Mouse (Mus musculus): ENCODE results near the gene Rpl21. TPM values are rescaled to one million over a fixed set of nuclear protein-coding genes. Genes with fewer than 3 reads are reported as not detected.

Rpl21 gene
- polyA plus RNA-seq, 1 experiment from 2014 or later = 358 TPM

DNA sequence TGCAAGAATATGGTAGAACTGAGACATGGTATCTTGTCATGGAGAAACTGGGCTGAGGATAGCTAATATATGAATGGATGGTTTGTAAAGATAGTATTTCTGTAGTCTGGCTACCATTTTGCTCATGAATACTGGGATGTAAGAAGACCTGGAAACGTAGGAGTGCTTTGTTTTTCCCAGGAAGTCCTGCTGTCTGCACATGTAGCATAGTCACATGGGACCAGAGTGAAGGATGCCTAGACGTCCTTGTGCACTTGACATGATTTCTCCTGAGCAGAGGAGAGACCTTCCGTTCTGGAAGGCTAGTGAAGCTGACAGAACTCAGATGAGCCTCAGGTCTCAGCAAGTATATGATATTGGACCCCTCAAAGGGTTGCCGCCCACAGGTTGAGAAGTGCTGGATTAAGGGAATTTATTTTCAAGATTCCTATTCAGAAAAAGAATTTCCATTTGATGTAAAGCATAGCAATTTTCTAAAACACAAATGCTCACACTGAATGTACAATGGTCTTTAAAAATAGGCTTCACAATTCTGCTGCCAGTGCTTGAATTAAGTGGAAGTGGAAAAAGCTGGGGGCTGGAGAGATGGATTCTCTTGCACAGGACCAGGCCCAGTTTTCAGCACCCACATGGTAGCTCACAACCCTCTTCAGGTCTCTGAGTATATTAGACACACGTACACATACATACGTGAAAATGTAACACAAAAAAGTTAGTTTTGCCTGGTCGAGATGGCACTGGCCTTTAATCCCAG lies 5.5 kb downstream of the Rpl21 start:
- Histone ChIP-seq H3K27me3 (no peaks in the 10 kb centered on the region), H3K27ac (replicated peaks) (no peak overlapping the region), H3K36me3 (peaks cover 45% of the 10 kb centered on the region), H3K9ac (replicated peaks) (no peak overlapping the region), H3K4me3 (no peak overlapping the region), H3K9me3 (no peaks in the 10 kb centered on the region), H3K4me2 (replicated peaks) (no peak overlapping the region), H3K4me1 (peaks cover 14% of the 10 kb centered on the region)
- 69% methylated on average over 7 of the region's 7 CpGs for WGBS
- ATAC-seq (replicated peaks) = no peak

DNA sequence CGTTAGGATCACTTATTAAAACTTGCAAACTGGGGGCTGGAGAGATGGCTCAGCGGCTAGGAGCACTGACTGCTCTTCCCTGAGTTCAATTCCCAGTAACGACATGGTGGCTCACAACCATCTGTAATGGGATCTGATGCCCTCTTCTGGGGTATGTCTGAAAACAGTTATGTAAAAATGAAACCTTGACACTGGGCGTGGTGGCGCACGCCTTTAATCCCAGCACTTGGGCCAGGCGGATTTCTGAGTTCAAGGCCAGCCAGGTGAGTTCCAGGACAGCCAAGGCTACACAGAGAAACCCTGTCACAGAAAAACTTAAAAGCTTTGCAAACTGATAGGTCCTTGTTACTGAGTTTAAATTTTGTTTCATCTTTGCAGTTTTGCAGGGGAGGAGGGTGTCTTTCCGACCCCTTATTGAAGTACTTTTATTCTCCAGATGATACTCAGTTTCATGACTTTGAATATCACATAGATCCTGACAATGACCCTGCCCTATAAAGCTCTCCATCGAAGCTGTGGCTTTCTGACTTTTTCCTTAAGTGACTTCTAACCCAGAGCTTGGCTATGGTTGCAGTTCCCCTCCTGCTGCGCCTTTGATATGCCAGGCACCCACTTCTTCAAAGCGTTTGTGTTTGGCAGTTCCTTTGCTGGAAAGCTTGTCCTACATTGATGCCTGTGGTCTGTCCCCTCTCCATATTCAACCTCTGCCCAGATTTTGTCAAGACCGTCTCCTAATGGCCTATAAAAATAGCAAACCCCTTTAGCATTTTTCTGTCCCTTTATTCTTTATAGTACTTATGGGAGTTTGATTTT lies 6.4 kb downstream of the Rpl21 start:
- Histone ChIP-seq H3K4me1 (peaks cover 7% of the 10 kb centered on the region), H3K4me3 (no peak overlapping the region), H3K9me3 (no peaks in the 10 kb centered on the region), H3K4me2 (replicated peaks) (no peak overlapping the region), H3K36me3 (peaks cover 45% of the 10 kb centered on the region), H3K9ac (replicated peaks) (no peak overlapping the region), H3K27me3 (no peaks in the 10 kb centered on the region), H3K27ac (replicated peaks) (no peak overlapping the region)
- WGBS = 61% methylated on average over 12 of the region's 12 CpGs
- ATAC-seq (replicated peaks) = no peak

DNA sequence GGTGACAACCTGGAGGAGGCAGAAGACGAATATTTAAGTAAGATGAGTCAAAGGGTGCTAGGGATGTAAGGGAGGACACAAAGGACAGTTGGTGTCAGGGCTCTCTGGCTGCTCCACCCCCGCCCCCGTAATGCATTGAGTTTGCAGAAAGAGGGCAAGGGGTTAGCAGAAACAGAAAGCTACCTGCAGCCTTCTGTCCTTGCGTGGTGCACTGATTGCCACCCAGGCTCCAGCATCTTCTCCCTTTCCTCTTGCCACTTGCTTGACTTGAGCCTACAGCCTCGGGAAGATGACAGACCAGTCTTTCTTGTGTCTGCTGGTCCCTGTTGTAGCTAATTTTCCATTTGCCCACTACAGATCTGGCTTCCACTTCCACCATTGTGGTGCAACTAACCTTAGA lies 7.1 kb downstream of the Rpl21 start:
- no peak overlapping the region for H3K4me2 ChIP-seq (replicated peaks)
- H3K9ac ChIP-seq (replicated peaks) = no peak overlapping the region
- H3K9me3 ChIP-seq = no peaks in the 10 kb centered on the region
- H3K36me3 ChIP-seq = peaks cover 39% of the 10 kb centered on the region
- 63% methylated on average over 5 of the region's 5 CpGs for WGBS
- H3K27ac ChIP-seq (replicated peaks) = no peak overlapping the region
- ATAC-seq (replicated peaks) = no peak
- no peaks in the 10 kb centered on the region for H3K27me3 ChIP-seq
- H3K4me1 ChIP-seq = peaks cover 6% of the 10 kb centered on the region; the same call in 1 of the 2 replicates
- no peak overlapping the region for H3K4me3 ChIP-seq

DNA sequence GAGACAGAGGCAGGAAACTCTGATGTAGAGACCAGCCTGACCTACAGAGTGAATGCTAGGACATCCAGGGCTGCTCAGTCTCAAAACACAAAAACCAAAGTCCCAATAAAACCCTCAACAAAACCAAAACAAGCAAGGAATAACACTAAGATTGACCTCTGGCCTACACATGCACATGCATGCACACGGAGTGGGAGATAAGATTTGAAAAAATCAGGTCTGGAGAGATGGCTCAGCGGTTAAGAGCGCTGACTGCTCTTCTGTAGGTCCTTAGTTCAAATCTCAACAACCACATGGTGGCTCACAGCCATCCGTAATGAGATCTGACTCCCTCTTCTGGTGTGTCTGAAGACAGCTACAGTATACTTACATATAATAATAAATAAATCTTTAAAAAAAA lies 7.7 kb downstream of the Rpl21 start:
- WGBS = 89% methylated on average over 4 of the region's 4 CpGs
- H3K9me3 ChIP-seq = no peaks in the 10 kb centered on the region
- H3K4me2 ChIP-seq (replicated peaks) = no peak overlapping the region
- peaks cover 34% of the 10 kb centered on the region for H3K36me3 ChIP-seq
- no peaks in the 10 kb centered on the region for H3K27me3 ChIP-seq
- H3K27ac ChIP-seq (replicated peaks) = no peak overlapping the region
- H3K4me1 ChIP-seq = peaks cover 9% of the 10 kb centered on the region; the same call in 1 of the 2 replicates
- H3K4me3 ChIP-seq = no peak overlapping the region
- no peak for ATAC-seq (replicated peaks)
- no peak overlapping the region for H3K9ac ChIP-seq (replicated peaks)

DNA sequence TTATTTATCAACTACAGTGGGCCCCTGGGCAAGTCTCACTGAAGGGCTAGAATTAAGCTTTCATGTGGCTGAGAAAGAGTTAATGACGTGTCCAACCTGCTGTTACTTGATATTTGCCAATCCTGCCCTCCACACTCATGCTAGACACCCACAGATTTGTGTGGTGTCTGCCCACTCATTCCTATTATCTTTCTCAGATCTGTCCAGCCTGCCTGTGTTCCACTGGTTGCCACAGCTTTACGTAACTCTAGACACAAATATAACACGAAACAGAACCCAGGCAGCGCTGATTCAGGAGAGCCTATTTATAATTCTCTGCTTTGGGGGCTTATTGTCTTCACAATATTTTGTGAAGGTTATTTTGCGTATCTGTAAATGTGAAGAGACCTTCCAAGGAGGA lies 8.6 kb downstream of the Rpl21 start:
- Histone ChIP-seq H3K36me3 (peaks cover 25% of the 10 kb centered on the region), H3K9ac (replicated peaks) (no peak overlapping the region), H3K4me1 (peaks cover 17% of the 10 kb centered on the region; the same call in 1 of the 2 replicates)

DNA sequence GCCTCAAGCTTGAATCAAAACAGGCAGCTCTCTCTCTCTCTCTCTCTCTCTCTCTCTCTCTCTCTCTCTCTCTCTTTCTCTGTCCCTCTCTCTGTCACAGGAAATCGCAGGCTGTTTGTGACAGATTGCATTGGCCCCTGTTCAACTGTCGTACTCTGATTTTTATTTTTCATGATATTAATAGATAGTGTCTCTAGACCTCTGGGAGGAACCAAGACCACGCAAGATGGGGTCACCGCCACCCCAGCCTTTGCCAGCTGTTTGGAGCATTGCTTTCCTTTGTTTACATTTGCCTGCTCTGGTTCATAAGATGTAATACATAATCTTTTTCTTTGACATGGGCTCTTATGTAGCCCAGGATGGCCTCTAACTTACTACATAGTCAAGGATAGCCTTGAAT lies 9.3 kb downstream of the Rpl21 start:
- Histone ChIP-seq H3K9me3 (no peaks in the 10 kb centered on the region), H3K4me3 (no peak overlapping the region), H3K27ac (replicated peaks) (no peak overlapping the region), H3K4me1 (peaks cover 17% of the 10 kb centered on the region; the same call in 1 of the 2 replicates), H3K36me3 (peaks cover 18% of the 10 kb centered on the region), H3K9ac (replicated peaks) (no peak overlapping the region), H3K4me2 (replicated peaks) (no peak overlapping the region), H3K27me3 (no peaks in the 10 kb centered on the region)
- ATAC-seq (replicated peaks) = no peak
- WGBS = 69% methylated on average over 4 of the region's 4 CpGs

More for the DNA sequence above, 8.6 kb downstream of the Rpl21 start:
- Histone ChIP-seq H3K9me3 (no peaks in the 10 kb centered on the region), H3K4me3 (no peak overlapping the region), H3K27ac (replicated peaks) (no peak overlapping the region), H3K4me2 (replicated peaks) (no peak overlapping the region), H3K27me3 (no peaks in the 10 kb centered on the region)
- WGBS = 94% methylated on average over 5 of the region's 5 CpGs
- no peak for ATAC-seq (replicated peaks)

DNA sequence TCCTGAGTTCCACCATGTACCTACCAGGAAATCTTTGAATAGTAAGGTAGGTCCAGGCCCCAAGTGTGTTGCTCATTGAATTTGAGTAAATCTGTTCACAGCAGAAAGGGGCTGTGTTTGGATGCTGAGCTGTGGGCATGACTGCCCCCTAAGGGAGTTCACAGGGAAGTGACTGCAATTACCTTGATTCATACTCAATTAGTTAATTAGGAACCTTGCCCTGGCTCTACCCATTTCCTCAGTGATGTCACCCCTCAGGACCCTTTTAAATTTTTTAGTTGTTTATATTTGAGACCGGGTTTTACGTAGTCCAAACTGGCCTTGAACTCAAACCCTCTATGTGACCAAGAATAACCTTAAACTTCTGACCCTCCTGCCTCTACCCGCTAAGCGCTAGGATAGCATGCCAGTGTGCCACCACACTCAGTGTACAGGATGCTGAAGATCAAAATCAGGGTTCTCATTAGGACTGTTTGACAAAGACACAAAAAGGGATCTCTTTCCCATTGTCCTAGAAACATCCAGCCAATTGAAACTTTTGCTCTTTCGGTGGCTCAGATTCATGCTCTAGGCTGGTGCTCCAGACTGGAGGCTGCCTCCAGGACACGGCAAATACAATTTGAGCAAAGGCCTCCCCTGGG lies 11.7 kb downstream of the Rpl21 start:
- Histone ChIP-seq H3K36me3 (no peaks in the 10 kb centered on the region), H3K27ac (replicated peaks) (peak overlapping the region; percentile 71), H3K4me1 (peaks cover 17% of the 10 kb centered on the region; the same call in 1 of the 2 replicates), H3K4me3 (peak overlapping the region; percentile 71), H3K9ac (replicated peaks) (peak overlapping the region; percentile 69), H3K27me3 (no peaks in the 10 kb centered on the region), H3K4me2 (replicated peaks) (peak overlapping the region; percentile 99), H3K9me3 (no peaks in the 10 kb centered on the region)
- ATAC-seq (replicated peaks) = peak; percentile 62
- WGBS = 4% methylated on average over 6 of the region's 6 CpGs

DNA sequence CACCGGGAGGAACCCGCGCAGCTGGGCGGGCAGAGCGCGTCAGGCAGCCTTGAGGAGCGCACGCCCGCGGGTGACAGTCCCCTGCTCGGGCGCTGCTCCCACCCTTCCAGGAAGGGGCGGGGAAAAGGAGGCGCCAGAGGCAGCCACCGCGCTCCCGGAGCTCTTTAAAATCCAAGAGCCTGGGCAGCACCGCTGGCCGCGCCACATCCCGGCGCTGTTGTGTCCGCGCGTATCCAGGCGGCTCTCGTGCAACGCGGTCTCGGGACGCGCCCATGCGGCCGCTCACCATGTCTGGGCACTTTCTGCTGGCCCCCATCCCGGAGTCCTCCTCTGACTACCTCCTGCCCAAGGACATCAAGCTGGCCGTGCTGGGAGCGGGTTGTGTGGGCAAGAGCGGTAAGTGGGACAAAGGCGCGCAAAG lies 12.3 kb downstream of the Rpl21 start, which contains the start of gene Rasl11a:
Gene Rasl11a, plus strand, starts transcription at position 127 of the 421 bp plus-strand sequence.
- under 1% methylated on average over 40 of the region's 40 CpGs for WGBS

DNA sequence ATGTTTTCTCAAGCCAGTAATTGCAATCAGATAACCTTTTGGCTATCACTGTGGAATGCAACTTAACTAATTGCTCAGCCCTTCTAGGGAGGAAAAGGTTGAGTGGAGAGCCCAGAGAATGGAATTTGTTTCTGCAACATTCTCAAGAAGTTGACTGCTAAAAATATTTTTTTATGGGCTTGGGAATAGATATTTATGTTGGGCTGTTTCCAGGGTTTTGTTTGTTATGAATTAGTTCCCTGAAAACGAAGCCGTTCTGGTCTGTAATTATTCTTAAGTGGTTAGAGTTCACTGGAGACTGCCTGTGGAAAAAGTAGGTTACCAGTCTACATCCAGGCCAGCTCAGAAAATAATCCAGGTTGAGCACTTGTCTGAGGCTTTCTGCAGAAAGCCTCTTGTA lies 13.8 kb downstream of the Rpl21 start:
- WGBS = 69% methylated on average over 2 of the region's 2 CpGs
- Histone ChIP-seq H3K9ac (replicated peaks) (no peak overlapping the region), H3K4me3 (no peak overlapping the region), H3K27ac (replicated peaks) (no peak overlapping the region), H3K4me1 (peaks cover 17% of the 10 kb centered on the region; the same call in 1 of the 2 replicates), H3K4me2 (replicated peaks) (no peak overlapping the region), H3K27me3 (no peaks in the 10 kb centered on the region), H3K36me3 (no peaks in the 10 kb centered on the region), H3K9me3 (no peaks in the 10 kb centered on the region)
- no peak for ATAC-seq (replicated peaks)

More for the DNA sequence above, 12.3 kb downstream of the Rpl21 start, which contains the start of gene Rasl11a:
- H3K9me3 ChIP-seq = no peaks in the 10 kb centered on the region
- H3K27me3 ChIP-seq = no peaks in the 10 kb centered on the region
- H3K4me3 ChIP-seq = peak within 1 kb of the TSS; percentile 71
- peak within 1 kb of the TSS; percentile 71 for H3K27ac ChIP-seq (replicated peaks)
- H3K9ac ChIP-seq (replicated peaks) = peak within 1 kb of the TSS; percentile 69
- peaks cover 17% of the 10 kb centered on the region; the same call in 1 of the 2 replicates for H3K4me1 ChIP-seq
- H3K4me2 ChIP-seq (replicated peaks) = peak within 1 kb of the TSS; percentile 99
- ATAC-seq (replicated peaks) = peak; percentile 95
- no peaks in the 10 kb centered on the region for H3K36me3 ChIP-seq

DNA sequence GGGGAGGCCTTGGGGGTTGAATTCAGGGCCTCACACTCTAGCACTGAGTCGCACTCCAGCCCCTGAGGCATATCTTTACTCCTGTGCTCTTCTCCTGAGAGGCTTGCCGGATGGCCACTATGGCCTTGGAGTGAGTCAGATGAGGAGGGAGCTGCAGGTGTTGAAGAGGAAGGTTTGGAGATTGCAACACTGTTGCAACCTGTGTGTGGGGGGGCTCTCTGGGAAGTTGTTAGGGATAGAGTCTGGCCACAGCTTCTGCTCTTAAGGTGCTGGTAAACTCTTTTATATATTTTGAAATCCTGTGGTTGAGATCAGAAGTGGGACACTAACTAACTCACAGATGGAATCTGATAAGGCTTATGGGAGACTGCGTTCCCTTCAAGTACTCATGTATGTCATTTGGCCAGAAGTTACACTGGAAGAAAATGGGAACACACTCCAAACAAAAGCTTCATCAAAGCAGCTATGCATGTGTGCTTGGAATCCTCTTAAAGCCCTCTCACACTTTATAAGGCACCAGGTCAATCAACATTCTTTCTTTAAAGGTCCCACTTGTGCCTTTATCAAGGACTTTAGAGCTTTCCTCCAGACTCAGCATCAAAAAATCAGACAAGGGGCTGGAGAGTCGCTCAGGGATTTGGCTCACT lies 16.4 kb downstream of the Rpl21 start:
- H3K27ac ChIP-seq (replicated peaks) = no peak overlapping the region
- no peak for ATAC-seq (replicated peaks)
- H3K27me3 ChIP-seq = no peaks in the 10 kb centered on the region
- no peaks in the 10 kb centered on the region for H3K36me3 ChIP-seq
- WGBS = 90% methylated on average over 4 of the region's 4 CpGs
- H3K4me1 ChIP-seq = peaks cover 17% of the 10 kb centered on the region; the same call in 1 of the 2 replicates
- H3K9me3 ChIP-seq = no peaks in the 10 kb centered on the region
- H3K9ac ChIP-seq (replicated peaks) = no peak overlapping the region
- no peak overlapping the region for H3K4me2 ChIP-seq (replicated peaks)
- no peak overlapping the region for H3K4me3 ChIP-seq

DNA sequence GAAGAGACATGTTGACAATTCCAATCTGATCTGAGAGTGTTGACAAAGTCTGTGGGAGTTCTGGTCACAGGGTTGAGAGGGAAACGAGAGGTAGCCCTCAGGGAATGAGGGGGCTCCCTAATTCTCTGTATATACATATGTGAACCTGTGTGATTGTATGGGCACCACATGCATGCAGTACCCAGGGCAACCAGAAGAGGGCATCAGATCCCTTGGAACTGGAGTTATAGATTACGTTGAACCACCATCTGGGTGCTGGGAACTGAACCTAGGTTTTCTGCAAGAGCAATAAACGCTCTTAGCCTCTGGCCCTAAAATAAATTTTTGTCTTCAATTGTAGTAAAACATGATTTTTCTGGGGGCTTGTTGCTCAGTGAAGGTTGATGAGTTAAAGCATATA lies 23.4 kb downstream of the Rpl21 start:
- Histone ChIP-seq H3K9ac (replicated peaks) (no peak overlapping the region), H3K27me3 (no peaks in the 10 kb centered on the region), H3K4me2 (replicated peaks) (no peak overlapping the region), H3K27ac (replicated peaks) (no peak overlapping the region), H3K36me3 (no peaks in the 10 kb centered on the region), H3K4me3 (no peak overlapping the region), H3K9me3 (no peaks in the 10 kb centered on the region), H3K4me1 (no peaks in the 10 kb centered on the region)
- ATAC-seq (replicated peaks) = no peak
- 95% methylated on average over 3 of the region's 3 CpGs for WGBS

All from forebrain, embryonic 15.5 days (tissue).